Mouse (Mus musculus): ENCODE data around the gene F2.
A peak's percentile ranks its signal among the peaks of the same experiment; 100 is the strongest.
"Not testable (repeated sequence)": the region's sequence is repeated elsewhere in the genome, so short reads cannot be mapped to it uniquely, and the experiment has no call there.

Gene F2

DNA sequence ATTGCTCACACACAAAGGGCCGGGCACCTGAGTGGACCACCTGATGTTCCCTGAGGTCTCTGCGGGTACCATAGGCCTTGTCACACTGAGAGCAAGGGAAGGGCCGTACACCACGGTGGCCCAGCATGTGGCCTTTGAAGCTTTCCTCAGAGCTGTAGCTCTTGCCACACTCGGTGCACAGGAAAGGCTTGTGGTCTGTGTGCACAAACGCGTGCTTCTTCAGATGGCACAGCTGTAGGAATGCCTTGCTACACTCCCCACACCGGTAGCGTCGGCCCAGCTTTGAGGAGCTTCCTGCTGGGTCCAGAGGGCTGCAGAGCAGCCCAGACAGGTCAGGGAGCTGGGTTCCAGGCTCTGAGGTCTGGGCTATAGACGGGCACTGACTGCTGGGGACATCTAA is 9.6 kb upstream of the F2 start:
- no peak for DNase-seq (ENCODE audit: low read depth)

DNA sequence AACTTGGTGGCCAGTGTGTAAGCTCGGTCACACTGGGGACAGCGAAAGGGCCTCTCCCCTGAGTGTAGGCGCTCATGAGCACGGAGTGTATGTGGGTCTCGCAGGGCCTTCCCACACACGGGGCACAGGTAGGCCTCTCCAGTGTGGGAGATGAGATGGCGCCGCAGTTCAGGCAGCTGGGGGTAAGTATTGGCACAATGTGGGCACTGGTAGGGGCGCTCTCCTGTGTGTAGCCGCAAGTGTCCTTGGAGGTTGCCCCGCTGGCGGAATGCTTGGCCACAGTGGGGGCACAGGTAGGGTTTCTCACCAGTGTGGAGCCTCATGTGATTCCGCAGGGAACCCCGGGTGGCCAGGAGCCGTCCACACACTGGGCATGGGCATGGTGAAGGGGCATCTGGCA is 9.1 kb upstream of the F2 start:
- no peak for DNase-seq (ENCODE audit: low read depth)

DNA sequence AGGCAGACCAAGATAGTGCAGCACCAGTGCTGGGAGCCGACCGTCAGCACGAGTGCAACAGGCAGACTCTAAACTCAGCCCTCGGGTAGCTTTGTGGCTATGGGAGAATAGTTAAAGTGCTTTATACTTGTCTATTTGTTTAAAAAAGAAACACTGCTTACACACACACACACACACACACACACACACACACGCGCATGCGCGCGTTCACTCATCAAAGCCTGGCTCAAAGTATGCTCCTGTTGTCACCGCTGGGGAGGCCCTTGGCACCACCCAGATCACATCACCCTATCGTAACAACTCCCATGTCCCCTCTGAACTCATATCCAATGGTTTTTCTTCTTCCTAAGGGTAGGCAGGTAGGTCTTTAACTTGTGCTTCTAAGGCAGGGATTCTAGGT is 7.8 kb upstream of the F2 start:
- DNase-seq (ENCODE audit: low read depth), result no peak

DNA sequence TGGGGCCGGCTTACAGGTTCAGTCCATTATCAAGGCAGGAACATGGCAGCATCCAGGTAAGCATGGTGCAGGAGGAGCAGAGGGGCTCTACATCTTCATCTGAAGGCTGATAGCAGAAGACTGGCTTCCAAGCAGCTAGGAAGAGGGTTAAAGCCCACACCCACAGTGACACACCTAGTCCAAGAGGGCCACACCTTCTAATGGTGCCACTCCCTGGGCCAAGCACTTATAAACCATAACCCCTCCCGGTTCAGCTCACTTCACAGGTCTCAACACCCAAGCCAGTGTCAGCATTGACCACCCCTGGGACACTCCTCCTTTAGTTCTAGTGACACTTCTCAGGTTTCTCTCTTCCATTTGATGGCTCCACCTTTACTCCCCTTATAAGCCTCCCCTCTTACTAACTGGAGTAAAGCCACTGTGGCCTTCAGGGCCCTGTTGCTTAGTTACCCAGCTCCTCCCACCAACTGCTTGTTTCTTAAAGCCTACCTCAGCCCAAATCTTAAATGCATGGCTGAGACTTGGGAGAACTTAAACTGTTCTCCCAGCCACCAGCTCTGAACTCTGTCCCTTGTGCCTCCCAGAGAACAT is 6.7 kb upstream of the F2 start:
- DNase-seq (ENCODE audit: low read depth), result no peak

DNA sequence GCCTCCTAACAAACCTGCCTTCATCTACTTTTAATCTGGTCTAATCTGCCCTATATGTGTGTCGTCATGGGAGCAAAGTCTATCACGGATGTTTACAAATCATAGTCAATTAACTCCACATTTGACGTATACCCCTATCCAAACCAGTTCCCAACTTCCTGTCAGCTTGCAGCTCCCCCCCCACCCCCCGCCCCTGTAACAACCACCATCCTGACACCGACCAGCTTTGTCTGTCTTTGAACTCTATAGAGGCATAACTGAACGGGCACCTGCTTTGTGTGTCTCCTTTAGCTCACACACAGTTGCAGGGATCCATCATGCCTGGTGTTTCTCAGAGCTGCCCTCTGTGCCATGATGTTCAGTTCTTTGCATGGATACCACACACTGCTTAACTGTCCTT is 2.7 kb upstream of the F2 start:
- DNase-seq (ENCODE audit: low read depth), result no peak

DNA sequence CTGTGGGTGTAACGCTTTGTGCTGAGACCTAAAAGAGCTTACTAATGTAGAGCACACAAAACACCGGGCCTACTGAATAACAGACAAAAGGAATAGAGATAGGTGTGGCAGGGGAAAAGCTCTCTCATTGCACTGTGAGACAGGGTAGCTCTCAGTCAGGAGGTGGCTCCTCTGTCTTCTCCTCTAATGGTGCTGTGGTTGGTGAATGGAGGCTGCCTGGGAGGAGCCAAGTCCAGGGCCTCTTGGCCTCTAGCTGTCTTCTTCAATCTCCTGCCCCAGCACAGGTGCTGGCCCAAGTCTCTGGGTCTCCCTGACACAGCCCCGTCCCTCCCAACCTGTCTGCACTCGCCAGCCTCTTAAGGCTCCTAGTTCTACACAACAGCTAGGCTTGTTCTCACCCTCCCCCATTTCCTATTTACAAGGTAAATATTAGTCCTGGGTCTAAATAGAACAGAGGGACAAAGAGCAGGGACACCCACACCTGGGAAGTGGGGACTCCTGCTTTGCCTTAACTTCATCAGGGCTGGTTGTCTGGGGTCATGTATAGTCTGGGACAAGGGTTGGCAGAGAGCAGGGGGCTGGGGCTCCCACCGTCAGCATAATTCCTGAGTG is 619 bp upstream of the F2 start:
- DNase-seq (ENCODE audit: low read depth), result no peak

DNA sequence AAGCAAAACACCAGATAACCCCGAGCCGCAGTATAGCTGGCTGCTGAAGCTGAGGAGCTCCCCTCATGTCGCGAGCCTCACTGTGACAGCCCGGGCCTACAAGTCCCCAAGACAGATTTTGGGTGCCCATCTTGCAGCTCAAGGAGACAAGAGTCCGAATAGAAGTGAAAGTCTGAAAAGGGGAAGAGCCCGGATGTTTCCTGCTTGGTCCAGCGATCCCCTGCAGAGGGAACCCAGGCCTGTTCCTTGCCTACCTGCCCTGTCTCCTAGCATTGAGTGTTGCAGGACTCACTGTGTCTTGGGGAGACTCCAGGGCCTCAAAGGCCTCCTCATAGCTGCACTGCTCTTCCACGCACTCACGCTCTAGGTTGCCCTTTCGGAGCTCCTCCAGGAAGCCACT is 728 bp downstream of the F2 start:
- DNase-seq (ENCODE audit: low read depth), result no peak

DNA sequence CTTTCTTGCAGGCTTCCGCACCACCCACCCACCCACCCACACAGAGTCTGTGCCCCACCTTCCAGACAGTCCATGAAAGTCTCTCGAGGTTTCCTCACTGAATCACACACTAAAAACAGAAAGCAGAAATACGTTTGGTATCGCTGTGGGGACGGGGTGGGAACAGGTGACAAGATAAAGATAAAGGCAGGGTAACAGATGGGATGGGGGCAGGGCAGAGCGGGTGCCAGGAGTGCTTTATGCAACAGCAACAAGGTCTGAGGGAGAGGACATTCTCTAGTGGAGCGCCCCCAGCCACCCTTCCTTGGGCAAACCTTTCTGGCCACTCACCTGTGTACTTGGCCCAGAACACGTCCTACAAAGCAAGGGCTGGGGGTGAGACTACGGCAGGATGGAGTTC is 1.4 kb downstream of the F2 start:
- no peak for DNase-seq (ENCODE audit: low read depth)

DNA sequence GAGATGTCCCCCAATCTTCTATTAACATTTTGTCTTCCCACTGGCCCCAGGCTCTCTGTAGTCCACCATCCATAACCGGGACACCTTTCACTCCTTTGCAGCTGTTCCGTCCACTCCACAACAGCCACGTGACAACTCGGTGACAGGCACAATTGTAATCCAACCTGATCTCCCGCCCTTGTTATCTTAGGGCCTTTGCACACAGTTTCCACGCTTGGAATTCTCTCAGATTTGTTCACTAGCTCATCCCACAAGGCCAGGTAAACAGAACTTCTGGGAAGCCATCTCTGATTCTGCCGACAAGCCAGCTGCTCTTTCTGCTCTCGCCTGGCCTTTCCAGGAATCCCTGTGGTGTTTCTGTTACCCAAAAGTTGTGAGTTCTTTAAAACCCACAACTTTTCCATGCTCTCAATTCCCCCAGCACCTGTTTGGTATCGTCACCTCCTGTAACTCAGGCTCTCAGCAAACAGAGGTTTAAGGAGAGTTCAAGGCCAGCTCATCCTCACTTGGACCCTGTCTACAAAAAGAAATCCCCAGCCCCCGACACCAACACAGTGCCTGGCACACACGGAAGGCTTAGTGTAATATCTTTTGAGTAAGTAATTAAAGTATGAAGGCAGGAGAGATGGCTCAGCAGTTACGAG is 2.8 kb downstream of the F2 start:
- no peak for DNase-seq (ENCODE audit: low read depth)

DNA sequence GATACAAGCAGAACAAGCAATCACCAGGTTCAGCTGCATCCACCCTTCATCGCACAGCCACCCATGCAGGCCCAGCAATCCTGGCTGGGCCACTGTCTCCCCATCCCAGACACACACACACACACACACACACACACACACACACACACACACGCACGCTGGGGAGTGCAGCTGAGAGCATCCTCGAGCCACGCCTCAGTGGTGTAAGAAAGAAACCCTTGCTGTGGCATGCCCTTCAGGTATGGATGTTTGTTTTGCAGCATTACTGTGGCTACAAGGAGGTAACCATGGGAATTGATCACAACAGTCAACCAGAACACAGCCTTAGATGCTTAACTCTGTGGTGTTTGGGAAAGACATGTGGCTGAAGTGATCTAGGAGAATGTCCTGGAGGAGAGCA is 3.9 kb downstream of the F2 start:
- DNase-seq (ENCODE audit: low read depth), result no peak

DNA sequence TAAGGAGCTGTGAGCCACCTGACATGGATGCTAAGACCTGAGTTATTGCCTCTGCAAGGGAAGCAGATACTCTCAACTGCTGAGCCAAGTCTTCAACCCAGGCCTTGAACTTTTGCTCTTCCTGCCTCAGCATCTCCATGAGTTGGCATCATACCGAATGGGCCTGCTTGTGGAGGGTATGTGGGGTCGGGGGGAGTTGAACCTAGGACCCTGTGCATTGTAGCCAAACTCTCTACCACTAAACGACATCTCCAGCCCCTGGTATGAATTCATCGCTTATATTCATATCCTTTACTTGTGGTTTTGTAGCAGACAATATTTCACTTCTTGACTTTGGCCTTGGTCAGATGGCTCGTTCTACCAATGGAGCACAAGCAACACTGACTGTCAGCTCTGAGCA is 4.4 kb downstream of the F2 start:
- DNase-seq (ENCODE audit: low read depth), result no peak

DNA sequence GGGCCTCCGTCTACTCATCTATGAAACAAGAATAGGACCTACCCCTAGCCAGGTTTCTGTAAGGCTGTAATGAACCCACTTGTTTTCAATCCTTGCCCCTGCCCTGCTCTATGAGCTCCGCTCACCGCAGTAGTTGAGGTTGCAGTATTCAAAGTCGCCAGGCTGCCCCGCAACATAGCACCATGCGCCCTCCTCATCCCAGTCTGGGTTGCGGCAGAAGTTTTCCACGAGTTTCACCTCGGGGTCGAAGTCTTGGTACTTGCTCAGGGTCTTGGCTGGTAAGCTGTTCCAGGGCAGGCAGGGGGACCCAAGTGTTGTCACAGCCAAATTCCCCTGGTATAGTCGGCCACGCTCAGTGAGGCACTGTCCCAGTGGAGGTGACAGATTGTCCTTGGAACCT is 5.8 kb downstream of the F2 start:
- DNase-seq (ENCODE audit: low read depth), result no peak

DNA sequence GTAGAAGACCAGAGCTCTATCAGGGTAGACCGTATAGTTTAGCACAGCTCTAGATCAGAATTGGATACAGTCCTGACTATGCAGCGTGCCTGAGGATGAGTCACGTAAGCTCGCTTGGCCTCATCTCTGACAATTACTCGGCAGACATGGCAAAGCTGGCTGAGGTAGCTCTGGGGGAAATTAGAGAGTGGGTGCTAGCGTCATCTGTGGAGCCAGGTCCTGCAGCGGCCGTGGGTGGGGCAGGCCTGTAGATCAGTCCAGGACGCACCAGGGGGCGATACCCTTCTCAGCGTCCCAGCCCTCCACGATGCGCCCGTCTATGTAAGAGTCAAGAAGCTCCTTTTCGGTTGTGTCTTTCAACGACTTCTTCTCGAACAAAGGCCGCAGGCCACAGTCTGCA is 6.5 kb downstream of the F2 start:
- no peak for DNase-seq (ENCODE audit: low read depth)

DNA sequence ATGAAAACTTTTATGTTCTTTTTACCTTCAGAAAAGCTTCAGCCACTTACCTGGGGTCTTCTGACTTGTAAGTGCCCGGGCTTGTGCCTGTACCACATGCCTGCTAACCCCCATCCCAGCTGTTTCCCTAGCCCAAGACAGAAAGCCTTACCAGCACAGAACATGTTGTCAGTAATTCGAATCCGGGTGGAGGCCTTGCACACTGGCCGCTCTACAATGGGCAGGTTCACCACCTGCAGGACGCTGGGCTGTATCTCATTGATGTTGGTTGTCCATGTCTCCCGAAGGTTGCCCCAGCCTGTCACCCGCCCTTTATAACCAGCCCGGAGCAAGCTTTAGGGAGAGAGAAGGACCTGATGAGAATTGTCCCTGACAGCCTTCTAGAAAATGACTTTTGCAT is 8.0 kb downstream of the F2 start:
- no peak for DNase-seq (ENCODE audit: low read depth)

DNA sequence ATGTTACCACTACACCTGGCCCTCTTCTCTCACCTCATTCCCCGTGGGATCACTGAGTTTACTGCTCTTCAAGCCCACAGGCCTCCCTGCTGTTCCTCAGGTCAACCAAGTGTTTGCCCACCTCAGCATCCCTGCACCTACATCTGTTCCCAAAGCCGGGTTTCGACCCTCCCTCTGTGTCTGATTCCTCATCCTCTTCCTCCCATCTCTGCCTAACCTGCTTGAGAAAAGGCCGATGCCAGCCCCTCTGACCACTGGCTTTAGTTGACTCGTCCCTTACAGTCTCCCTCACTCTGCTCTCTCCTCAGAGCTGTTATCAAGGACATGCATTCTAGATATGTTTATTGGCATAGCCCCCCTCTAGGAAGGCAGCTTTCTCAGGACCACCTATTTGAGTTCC is 8.7 kb downstream of the F2 start:
- DNase-seq (ENCODE audit: low read depth), result no peak

DNA sequence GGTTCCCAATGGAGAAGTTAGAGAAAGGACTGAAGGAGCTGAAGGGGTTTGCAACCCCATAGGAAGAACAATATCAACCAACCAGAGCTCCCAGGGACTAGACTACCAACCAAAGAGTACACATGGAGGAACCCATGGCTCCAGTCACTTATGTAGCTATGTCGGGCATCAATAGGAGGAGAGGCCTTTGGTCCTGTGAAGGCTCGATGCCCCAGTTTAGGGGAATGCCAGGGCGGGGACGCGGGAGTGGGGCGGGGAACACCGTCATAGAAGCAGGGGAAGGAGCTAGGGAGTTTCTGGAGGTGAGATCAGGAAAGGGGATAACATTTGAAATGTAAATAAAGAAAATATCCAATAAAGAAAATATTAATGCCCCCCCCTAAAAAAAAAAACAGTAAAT is 12.8 kb downstream of the F2 start:
- DNase-seq (ENCODE audit: low read depth), result not testable (repeated sequence)

DNA sequence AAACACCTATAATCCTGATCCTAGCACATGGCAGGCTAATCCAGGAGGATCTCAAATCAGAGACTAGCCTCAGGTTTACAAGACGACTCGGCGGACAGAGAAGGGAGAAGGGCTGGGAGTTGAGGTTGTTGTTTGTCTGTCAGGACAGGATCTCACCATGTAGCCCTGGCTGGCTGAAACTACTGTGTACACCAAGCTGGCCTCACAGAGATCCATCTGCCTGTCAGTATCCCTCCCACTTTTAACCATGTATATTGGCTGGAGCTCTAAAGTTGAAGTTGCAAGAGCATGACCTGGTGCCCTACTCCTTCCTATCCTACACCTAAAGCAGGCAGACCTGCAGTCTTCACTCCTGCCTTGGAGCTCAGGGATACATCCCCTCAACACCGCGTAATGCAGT is 13.9 kb downstream of the F2 start:
- DNase-seq (ENCODE audit: low read depth), result no peak

DNA sequence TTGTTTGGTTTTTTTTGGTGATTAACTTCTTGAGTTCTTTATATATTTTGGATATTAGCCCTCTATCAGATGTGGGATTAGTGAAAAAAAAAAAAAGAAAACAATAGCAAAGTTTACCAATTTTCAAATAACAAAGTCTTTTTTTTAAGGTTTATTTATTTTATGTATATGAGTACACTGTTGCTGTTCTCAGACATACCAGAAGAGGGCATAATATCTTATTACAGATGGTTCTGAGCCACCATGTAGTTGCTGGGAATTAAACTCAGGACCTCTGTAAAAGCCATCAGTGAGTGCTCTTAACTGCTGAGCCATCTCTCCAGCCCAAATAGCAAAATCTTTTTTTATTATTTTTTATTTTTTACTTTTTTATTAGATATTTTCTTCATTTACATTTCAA is 26.8 kb downstream of the F2 start:
- DNase-seq (ENCODE audit: low read depth), result peak; percentile 27

DNA sequence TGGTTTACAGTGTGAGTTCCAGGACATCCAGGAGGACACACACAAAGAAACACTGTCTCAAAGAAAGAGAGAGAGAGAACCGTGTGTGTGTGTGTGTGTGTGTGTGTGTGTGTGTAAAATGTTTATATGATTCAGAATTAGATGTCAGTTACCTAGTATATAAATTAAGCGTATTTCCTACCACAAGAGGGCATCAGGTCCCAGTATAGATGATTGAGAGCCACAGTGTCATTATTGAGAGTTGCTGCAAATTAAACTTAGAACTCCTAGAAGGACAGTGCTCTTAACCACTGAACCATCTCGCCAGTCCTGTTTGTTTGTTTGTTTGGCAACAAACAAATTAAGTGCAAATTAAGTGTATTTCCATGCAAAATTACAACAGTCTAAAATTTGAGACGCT is 33.8 kb downstream of the F2 start:
- peak; percentile 41 for DNase-seq (ENCODE audit: low read depth)

DNA sequence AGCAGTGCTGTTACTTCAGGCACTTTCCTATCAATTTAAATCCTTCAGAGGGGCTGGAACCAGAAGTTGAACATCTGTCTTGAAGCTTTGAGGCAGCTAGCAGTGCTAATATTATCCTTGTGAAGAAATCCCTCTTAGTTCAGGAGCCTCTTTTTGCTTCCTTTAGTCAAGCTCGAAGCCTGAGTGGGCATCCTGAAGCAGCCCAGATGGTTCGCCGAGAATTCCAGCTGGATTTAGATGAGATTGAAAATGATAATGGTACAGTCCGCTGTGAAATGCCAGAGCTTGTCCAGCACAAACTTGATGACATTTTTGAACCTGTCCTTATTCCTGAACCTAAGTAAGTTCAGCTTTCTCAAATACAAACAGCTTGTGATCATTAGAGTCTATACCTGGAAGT is 35.7 kb downstream of the F2 start:
- no peak for DNase-seq (ENCODE audit: low read depth)

DNA sequence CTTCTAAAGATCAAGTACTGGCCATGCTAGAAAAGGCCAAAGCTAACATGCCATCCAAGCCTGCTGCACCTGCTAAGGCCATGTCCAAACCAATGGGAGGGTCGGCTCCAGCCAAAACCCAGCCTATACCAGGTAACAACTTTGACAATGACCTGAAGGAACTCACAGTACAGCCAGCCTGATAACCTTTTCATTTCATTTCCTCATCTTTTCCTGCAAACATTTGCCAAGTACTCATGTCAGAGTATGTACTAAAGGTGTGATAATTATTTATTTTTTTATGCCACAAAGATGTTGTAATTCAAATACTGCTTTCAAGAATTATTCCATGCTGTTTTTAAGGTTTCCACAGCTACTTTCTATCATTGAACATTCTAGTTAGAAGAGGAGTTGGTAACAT is 50.0 kb downstream of the F2 start:
- no peak for DNase-seq (ENCODE audit: low read depth)

DNA sequence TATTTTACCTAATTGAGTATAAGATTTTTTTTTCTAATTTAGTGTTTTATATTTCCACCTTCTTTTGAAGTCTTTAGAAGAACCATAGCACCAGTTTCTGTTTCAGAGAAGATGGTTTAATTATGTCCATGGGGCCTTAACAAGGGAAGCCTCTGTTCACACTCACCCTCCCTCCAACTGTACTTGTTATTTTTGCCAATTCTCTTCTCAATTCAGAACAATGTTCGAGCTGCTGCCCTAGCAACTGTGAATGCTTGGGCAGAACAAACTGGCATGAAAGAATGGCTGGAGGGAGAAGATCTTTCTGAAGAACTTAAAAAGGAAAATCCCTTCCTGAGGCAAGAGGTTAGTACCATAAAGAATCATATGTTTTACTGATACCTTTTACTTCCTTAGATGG is 55.3 kb downstream of the F2 start:
- no peak for DNase-seq (ENCODE audit: low read depth)
